In genomic region chr7:141770521-141770920, GRCm38 (mm10) we compare ENCODE assay signal across 31 mouse cellular contexts. TPM values are rescaled to one million over a fixed set of nuclear protein-coding genes. Genes with fewer than 3 reads are reported as not detected.
DNase-seq lines count a peak whose midpoint lies in the region; ATAC-seq and TF ChIP-seq lines count a peak whose summit lies in the region.
"Had no signal": no experiment of that assay in that cellular context is flagged by ENCODE, and none has a peak within 500 bp of the region (broad histone marks: within the 10 kb centered on the region; RNA-seq: fewer than 3 reads in every experiment).

No protein-coding gene starts in this region.

- no peak overlapping the region for H3K4me3 ChIP-seq in intestine, embryonic 15.5 days (replicated peaks)
- H3K4me3 ChIP-seq in liver, embryonic 13.5 days (replicated peaks), result peak overlapping the region; percentile 32
- no peak overlapping the region for H3K4me3 ChIP-seq in small intestine, adult 2 months (ENCODE audit: low read depth, low read length)
- no peak overlapping the region for H3K4me3 ChIP-seq in heart, adult 2 months
- H3K4me3 ChIP-seq: embryonic facial prominence, embryonic 10.5 days; forebrain, embryonic 12.5 days; heart, embryonic 10.5 days; midbrain, embryonic 10.5 days had no signal

- ATAC-seq in intestine, embryonic 15.5 days, result peak; percentile 81
- ATAC-seq in liver, embryonic 13.5 days (ENCODE audit: low read depth), result peak; percentile 49
- ATAC-seq: activated CD4-positive, CD25-positive, alpha-beta regulatory T cell, adult 4 months; lung, postnatal 0 days; midbrain, embryonic 16.5 days had no signal

- intact Hi-C loops in heart, adult 2 months (cut with DNase I), result no loop called here

- H3K4me1 ChIP-seq in intestine, embryonic 15.5 days (replicated peaks), result peaks cover 14% of the 10 kb centered on the region
- peaks cover 82% of the 10 kb centered on the region for H3K4me1 ChIP-seq in liver, embryonic 13.5 days (replicated peaks)
- H3K4me1 ChIP-seq in small intestine, adult 2 months (ENCODE audit: control insufficient read depth, insufficient read depth, insufficient read length, low read length), result peaks cover 12% of the 10 kb centered on the region; the same call in 1 of the 2 replicates
- no peaks in the 10 kb centered on the region for H3K4me1 ChIP-seq in heart, adult 2 months (ENCODE audit: control insufficient read depth, insufficient read depth, low read length)

- no peak overlapping the region for H3K27ac ChIP-seq in intestine, embryonic 15.5 days
- H3K27ac ChIP-seq in liver, embryonic 13.5 days, result peak overlapping the region; percentile 91
- H3K27ac ChIP-seq in small intestine, adult 2 months (ENCODE audit: insufficient read depth, low read depth, low read length), result peak overlapping the region; percentile 28; the same call in 1 of the 2 replicates
- no peak overlapping the region for H3K27ac ChIP-seq in heart, adult 2 months
- H3K27ac ChIP-seq: embryonic facial prominence, embryonic 10.5 days; forebrain, embryonic 12.5 days; hindbrain, embryonic 14.5 days; macrophage; midbrain, embryonic 10.5 days had no signal

- no peaks in the 10 kb centered on the region for H3K27me3 ChIP-seq in intestine, embryonic 15.5 days (replicated peaks)
- H3K27me3 ChIP-seq in liver, embryonic 13.5 days, result peaks cover 25% of the 10 kb centered on the region
- peaks cover 3% of the 10 kb centered on the region; the same call in 1 of the 2 replicates for H3K27me3 ChIP-seq in small intestine, adult 2 months (ENCODE audit: control insufficient read depth, insufficient read depth, low read length)
- H3K27me3 ChIP-seq in heart, adult 2 months (ENCODE audit: control insufficient read depth, insufficient read depth, low read length), result no peaks in the 10 kb centered on the region
- H3K27me3 ChIP-seq: forebrain, embryonic 12.5 days had no signal

- DNase-seq in c-Kit-negative CD71-positive TER-119-positive erythroid progenitor cells, embryonic 14.5 days (ENCODE audit: low read depth, low spot score), result peak; percentile 48
- no peak for DNase-seq in liver, embryonic 13.5 days
- no peak for DNase-seq in B cell, adult 2 months
- DNase-seq in left cerebral cortex, adult 11 months (ENCODE audit: low spot score), result no peak
- DNase-seq in heart, adult 2 months, result no peak
- DNase-seq: adrenal gland, adult 8-10 months; cerebellum, adult 9-10 months; kidney, postnatal 25 days; left cerebral cortex, postnatal 4 days; right cerebral cortex, adult 18-20 months; right cerebral cortex, postnatal 4 days; thymus, postnatal 14 days had no signal

- H3K79me2 ChIP-seq in heart, adult 2 months (replicated peaks; ENCODE audit: control insufficient read depth, insufficient read depth, low read length), result no peaks in the 10 kb centered on the region

- TF ChIP-seq CTCF in small intestine, adult 2 months (IDR thresholded peaks at IDR 0.05; ENCODE audit: extremely low read depth, insufficient read length, insufficient replicate concordance, low read depth, low read length), result no peak
- TF ChIP-seq CTCF in heart, adult 2 months (IDR thresholded peaks at IDR 0.05), result no peak

- H3K36me3 ChIP-seq in intestine, embryonic 15.5 days, result no peaks in the 10 kb centered on the region
- no peaks in the 10 kb centered on the region for H3K36me3 ChIP-seq in liver, embryonic 13.5 days
- no peaks in the 10 kb centered on the region for H3K36me3 ChIP-seq in small intestine, adult 2 months (ENCODE audit: control insufficient read depth, insufficient read depth, low read length)
- no peaks in the 10 kb centered on the region for H3K36me3 ChIP-seq in heart, adult 2 months (ENCODE audit: control insufficient read depth, insufficient read depth, low read length)
- H3K36me3 ChIP-seq: embryonic facial prominence, embryonic 10.5 days; forebrain, embryonic 12.5 days; heart, embryonic 10.5 days; midbrain, embryonic 10.5 days had no signal

- 66% methylated on average over 3 of the region's 3 CpGs for WGBS in intestine, embryonic 15.5 days
- 62% methylated on average over 3 of the region's 3 CpGs for whole genome bisulfite sequencing in liver, embryonic 13.5 days (ENCODE audit: insufficient replicate concordance)
- WGBS in small intestine, adult 2 months, result 33% methylated on average over 3 of the region's 3 CpGs
- 77% methylated on average over 3 of the region's 3 CpGs for WGBS in heart, adult 2 months

- no peak for TF ChIP-seq POLR2A in small intestine, adult 2 months (IDR thresholded peaks at IDR 0.05; ENCODE audit: low read depth, low read length)
- TF ChIP-seq POLR2A in heart, adult 2 months (IDR thresholded peaks at IDR 0.05; ENCODE audit: insufficient read depth, low read depth, low read length), result no peak

- no peak overlapping the region for H3K4me2 ChIP-seq in intestine, embryonic 15.5 days (replicated peaks)
- H3K4me2 ChIP-seq in liver, embryonic 13.5 days, result peak overlapping the region; percentile 72
- H3K4me2 ChIP-seq: forebrain, embryonic 12.5 days; hindbrain, embryonic 14.5 days had no signal

- no peak for TF ChIP-seq EP300 in heart, adult 2 months (IDR thresholded peaks at IDR 0.05; ENCODE audit: insufficient read depth, low read depth, low read length)

- no peak overlapping the region for H3K9ac ChIP-seq in intestine, embryonic 15.5 days
- peak overlapping the region; percentile 66 for H3K9ac ChIP-seq in liver, embryonic 13.5 days
- no peak overlapping the region for H3K9ac ChIP-seq in heart, adult 2 months (ENCODE audit: low read depth, low read length)
- H3K9ac ChIP-seq: forebrain, embryonic 12.5 days; hindbrain, embryonic 14.5 days had no signal

- H3K9me3 ChIP-seq in intestine, embryonic 15.5 days, result no peaks in the 10 kb centered on the region
- H3K9me3 ChIP-seq in liver, embryonic 13.5 days (replicated peaks), result no peaks in the 10 kb centered on the region
- H3K9me3 ChIP-seq: embryonic facial prominence, embryonic 10.5 days; forebrain, embryonic 12.5 days; heart, embryonic 10.5 days; midbrain, embryonic 10.5 days had no signal

RNA-seq across cellular contexts. Expression of gene Muc5ac, which starts 18.3 kb away (rescaled TPM):
- 0.03 TPM in 1 of 2 replicates, not detected in the other for polyA plus RNA-seq in intestine, embryonic 15.5 days (2015; fragmentation: Nextera tagmentation; extraction: Ambion mirVana)
- polyA plus RNA-seq in liver, embryonic 13.5 days (2015; fragmentation: Nextera tagmentation; extraction: Ambion mirVana), result not detected in 2 replicates
- 0.48 and 196 TPM in 2 replicates for polyA plus RNA-seq in small intestine, adult 2 months (2012; rRNA removed)
- not detected for total RNA-seq in heart, adult 2 months (2021)
- 0.04 TPM in 1 of 2 replicates, not detected in the other for polyA plus RNA-seq in heart, adult 2 months (2012; rRNA removed)
- total RNA-seq: adrenal gland, adult 8-10 months; gastrocnemius, adult 18-20 months; gastrocnemius, postnatal 4 days; heart, postnatal 4 days; left cerebral cortex, postnatal 4 days; liver, adult 2 months had no signal
- polyA plus RNA-seq: activated CD4-positive, CD25-positive, alpha-beta regulatory T cell, adult 4 months; cortical plate, adult 2 months; embryonic facial prominence, embryonic 10.5 days; forebrain, embryonic 12.5 days; heart, embryonic 10.5 days; hindbrain, embryonic 14.5 days; intestine, embryonic 14.5 days; kidney, embryonic 14.5 days; macrophage; midbrain, embryonic 10.5 days; midbrain, embryonic 16.5 days; neural tube, embryonic 14.5 days had no signal

Comparison
In these comparisons a context has a peak if more than half of its experiments do, and no peak if none do; other contexts are left out.
1. H3K27ac ChIP-seq: peak in liver, embryonic 13.5 days (single experiment) and small intestine, adult 2 months (single experiment); none in intestine, embryonic 15.5 days (single experiment) and heart, adult 2 months (single experiment).